In the genomic region with DNA sequence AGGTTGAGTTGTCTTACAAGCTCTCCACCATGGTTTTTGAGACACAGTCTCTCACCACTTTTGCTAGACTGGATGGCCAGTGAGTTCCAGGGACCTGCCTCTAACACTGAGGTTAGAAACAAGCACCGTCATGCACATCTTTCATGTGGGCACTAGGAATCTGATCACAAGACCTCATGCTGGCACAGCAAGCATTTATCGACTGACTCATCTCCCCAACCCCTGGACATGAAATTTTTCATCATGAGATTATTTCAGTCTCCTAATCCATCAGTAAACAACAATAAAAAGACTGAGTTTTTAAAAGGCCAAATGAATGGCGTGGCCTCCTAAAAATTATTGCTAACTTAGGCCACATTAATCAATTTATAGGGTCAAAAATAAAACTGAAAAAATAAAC, we compare ENCODE assay signal across 14 mouse cellular contexts.
"Had no signal": no experiment of that assay in that cellular context is flagged by ENCODE, and none has a peak within 500 bp of the region (broad histone marks: within the 10 kb centered on the region; RNA-seq: fewer than 3 reads in every experiment).

No protein-coding gene starts in this region.

- DNase-seq: lung, adult 18-20 months; lung, embryonic 14.5 days; lung, postnatal 10 days; lung, postnatal 4 days; right cerebral cortex, postnatal 14 days; thymus, adult 2 months; thymus, postnatal 25 days; thymus, postnatal 4 days had no signal

- H3K36me3 ChIP-seq: midbrain, embryonic 10.5 days; midbrain, embryonic 13.5 days; neural tube, embryonic 12.5 days; stomach, embryonic 15.5 days had no signal

- H3K9ac ChIP-seq: lung, embryonic 14.5 days; midbrain, embryonic 13.5 days; neural tube, embryonic 12.5 days; stomach, embryonic 15.5 days had no signal

- H3K4me3 ChIP-seq: midbrain, embryonic 10.5 days; midbrain, embryonic 13.5 days; neural tube, embryonic 12.5 days; stomach, embryonic 15.5 days had no signal

- H3K4me2 ChIP-seq: lung, embryonic 14.5 days; midbrain, embryonic 13.5 days; neural tube, embryonic 12.5 days; stomach, embryonic 15.5 days had no signal

- H3K27ac ChIP-seq: midbrain, embryonic 10.5 days; midbrain, embryonic 13.5 days; neural tube, embryonic 12.5 days; stomach, embryonic 15.5 days; stomach, postnatal 0 days had no signal

- H3K4me1 ChIP-seq: midbrain, embryonic 10.5 days; stomach, embryonic 15.5 days had no signal

- ATAC-seq: midbrain, embryonic 13.5 days; midbrain, embryonic 16.5 days had no signal

- H3K27me3 ChIP-seq: midbrain, embryonic 13.5 days; neural tube, embryonic 12.5 days; stomach, embryonic 15.5 days had no signal

- H3K9me3 ChIP-seq: midbrain, embryonic 10.5 days; neural tube, embryonic 12.5 days; stomach, embryonic 15.5 days had no signal
